Mouse (Mus musculus): Measurements from ENCODE around the gene Rex1bd. TPM values are rescaled to one million over a fixed set of nuclear protein-coding genes. Genes with fewer than 3 reads are reported as not detected.

Gene Rex1bd
- polyA plus RNA-seq, 1 experiment from 2014 or later: 126 TPM

- DNase-seq (ENCODE audit: low spot score) (peak; percentile 98), ATAC-seq (replicated peaks; ENCODE audit: insufficient number of reproducible peaks, low FRiP score, low TSS enrichment, low read depth) (peak; percentile 92)
- WGBS: 1% methylated on average over 60 of the region's 61 CpGs
These were observed 21.1 kb upstream of the Rex1bd start, which contains the start of the genes Fkbp8 and Kxd1 for GRCm38 (mm10) chr8:70527512-70528181. Gene Fkbp8, plus strand, starts transcription at chr8:70527724. Gene Kxd1, minus strand, starts transcription at chr8:70527956.

GRCm38 (mm10) chr8:70527111-70527511 is 20.6 kb upstream of the Rex1bd start:
- H3K4me3 ChIP-seq (ENCODE audit: low read depth, low read length): peak overlapping the region; percentile 88
- DNase-seq (ENCODE audit: low spot score) (no peak), ATAC-seq (replicated peaks; ENCODE audit: insufficient number of reproducible peaks, low FRiP score, low TSS enrichment, low read depth) (no peak)
- H3K4me1 ChIP-seq (ENCODE audit: control insufficient read depth, insufficient read depth, low read length): no peaks in the 10 kb centered on the region; the same call in none of the 2 replicates
- peak overlapping the region; percentile 79 for H3K4me2 ChIP-seq (ENCODE audit: low read depth, low read length)
- no peak overlapping the region for H3K27ac ChIP-seq (replicated peaks; ENCODE audit: low read depth, low read length)
- H3K27me3 ChIP-seq (ENCODE audit: control insufficient read depth, insufficient read depth, low read length): no peaks in the 10 kb centered on the region
- H3K36me3 ChIP-seq (replicated peaks; ENCODE audit: control insufficient read depth, insufficient read depth, low read depth, low read length): peaks cover 9% of the 10 kb centered on the region; the same call in 1 of the 2 replicates
- peak overlapping the region; percentile 95 for H3K9ac ChIP-seq (replicated peaks; ENCODE audit: low read length)
- 5% methylated on average over 8 of the region's 8 CpGs for WGBS
- H3K9me3 ChIP-seq (replicated peaks; ENCODE audit: control insufficient read depth, low read length): no peaks in the 10 kb centered on the region

More at GRCm38 (mm10) chr8:70527512-70528181, 21.1 kb upstream of the Rex1bd start, which contains the start of the genes Fkbp8 and Kxd1:
- Histone ChIP-seq H3K4me1 (ENCODE audit: control insufficient read depth, insufficient read depth, low read length) (no peaks in the 10 kb centered on the region; the same call in none of the 2 replicates), H3K9ac (replicated peaks; ENCODE audit: low read length) (peak within 1 kb of the TSS; percentile 95), H3K27ac (replicated peaks; ENCODE audit: low read depth, low read length) (peak within 1 kb of the TSS; percentile 82), H3K36me3 (replicated peaks; ENCODE audit: control insufficient read depth, insufficient read depth, low read depth, low read length) (peaks cover 12% of the 10 kb centered on the region; the same call in 1 of the 2 replicates), H3K4me3 (ENCODE audit: low read depth, low read length) (peak within 1 kb of the TSS; percentile 88), H3K4me2 (ENCODE audit: low read depth, low read length) (peak within 1 kb of the TSS; percentile 79), H3K9me3 (replicated peaks; ENCODE audit: control insufficient read depth, low read length) (no peaks in the 10 kb centered on the region), H3K27me3 (ENCODE audit: control insufficient read depth, insufficient read depth, low read length) (no peaks in the 10 kb centered on the region)

DNA sequence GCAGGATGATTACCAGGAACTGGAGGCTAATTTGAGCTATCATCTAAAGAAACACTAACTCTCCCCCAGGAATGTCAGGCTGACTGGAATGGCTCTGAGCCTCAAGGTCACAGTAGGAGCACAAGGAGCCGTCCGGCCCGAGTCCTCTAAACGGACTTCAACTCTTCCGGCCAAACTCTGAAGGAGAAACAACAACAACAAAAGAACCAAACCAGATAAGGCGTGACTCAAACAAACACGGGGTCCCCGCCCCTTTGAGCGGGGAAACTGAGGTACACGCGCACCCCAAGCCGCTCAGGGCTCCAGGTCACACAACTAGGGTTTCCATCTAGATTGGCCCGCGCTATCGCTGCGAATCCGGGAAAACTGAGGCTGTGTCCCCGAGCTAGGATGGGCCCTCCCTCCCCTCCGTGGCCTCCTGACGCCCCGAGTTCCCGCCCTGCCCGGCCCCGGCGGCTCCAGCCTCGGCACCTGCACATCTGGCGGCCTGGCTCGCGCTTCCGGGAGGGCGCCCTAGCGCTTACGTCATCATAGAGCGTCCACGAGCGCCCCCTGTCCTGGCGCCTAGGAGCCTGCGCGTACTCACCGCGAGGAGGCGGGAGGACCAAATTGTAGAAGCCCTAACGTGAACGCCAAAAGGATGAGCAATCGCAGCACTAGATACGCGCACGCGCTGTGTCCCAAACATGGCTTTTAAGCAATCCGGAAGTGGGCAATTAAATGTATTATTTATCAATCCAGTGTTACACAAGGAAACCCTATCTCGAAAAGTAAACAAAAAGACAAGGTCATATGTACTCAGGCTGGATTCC is 16.2 kb upstream of the Rex1bd start:
- no peaks in the 10 kb centered on the region; the same call in 1 of the 2 replicates for H3K4me1 ChIP-seq (ENCODE audit: control insufficient read depth, insufficient read depth, low read length)
- H3K9me3 ChIP-seq (replicated peaks; ENCODE audit: control insufficient read depth, low read length): no peaks in the 10 kb centered on the region
- under 1% methylated on average over 51 of the region's 51 CpGs for WGBS
- H3K27me3 ChIP-seq (ENCODE audit: control insufficient read depth, insufficient read depth, low read length): no peaks in the 10 kb centered on the region
- peak overlapping the region; percentile 68 for H3K4me3 ChIP-seq (ENCODE audit: low read depth, low read length)
- H3K27ac ChIP-seq (replicated peaks; ENCODE audit: low read depth, low read length): peak overlapping the region; percentile 49
- peak overlapping the region; percentile 82 for H3K4me2 ChIP-seq (ENCODE audit: low read depth, low read length)
- DNase-seq (ENCODE audit: low spot score) (peak; percentile 98), ATAC-seq (replicated peaks; ENCODE audit: insufficient number of reproducible peaks, low FRiP score, low TSS enrichment, low read depth) (peak; percentile 75)
- H3K36me3 ChIP-seq (replicated peaks; ENCODE audit: control insufficient read depth, insufficient read depth, low read depth, low read length): no peaks in the 10 kb centered on the region
- peak overlapping the region; percentile 67 for H3K9ac ChIP-seq (replicated peaks; ENCODE audit: low read length)

DNA sequence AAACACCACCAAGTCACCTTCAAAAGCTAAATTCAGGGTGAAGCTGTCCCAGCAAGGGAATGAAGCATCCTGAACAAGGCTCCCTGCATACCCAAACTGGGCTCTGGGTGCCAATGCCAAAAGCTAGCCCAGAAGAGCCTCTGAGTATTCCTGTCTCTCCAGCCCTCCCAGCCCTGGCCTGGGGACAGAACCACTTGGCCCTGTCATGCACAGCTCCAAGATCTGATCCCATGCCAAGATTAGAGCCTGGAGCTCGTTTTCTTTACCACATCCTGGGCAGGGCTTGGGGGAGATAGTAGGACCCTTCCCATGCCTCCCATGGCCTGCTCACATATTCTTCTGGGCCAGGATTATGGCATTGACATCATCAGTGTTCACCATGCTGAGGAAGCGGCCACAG is 13.1 kb upstream of the Rex1bd start:
- 67% methylated on average over 2 of the region's 2 CpGs for WGBS
- Histone ChIP-seq H3K27me3 (ENCODE audit: control insufficient read depth, insufficient read depth, low read length) (no peaks in the 10 kb centered on the region), H3K9ac (replicated peaks; ENCODE audit: low read length) (no peak overlapping the region), H3K9me3 (replicated peaks; ENCODE audit: control insufficient read depth, low read length) (no peaks in the 10 kb centered on the region), H3K36me3 (replicated peaks; ENCODE audit: control insufficient read depth, insufficient read depth, low read depth, low read length) (no peaks in the 10 kb centered on the region), H3K4me3 (ENCODE audit: low read depth, low read length) (no peak overlapping the region), H3K4me1 (ENCODE audit: control insufficient read depth, insufficient read depth, low read length) (no peaks in the 10 kb centered on the region; the same call in 1 of the 2 replicates), H3K27ac (replicated peaks; ENCODE audit: low read depth, low read length) (no peak overlapping the region), H3K4me2 (ENCODE audit: low read depth, low read length) (no peak overlapping the region)
- ATAC-seq (replicated peaks; ENCODE audit: insufficient number of reproducible peaks, low FRiP score, low TSS enrichment, low read depth) (no peak), DNase-seq (ENCODE audit: low spot score) (no peak)

GRCm38 (mm10) chr8:70519043-70519442 is 12.5 kb upstream of the Rex1bd start:
- H3K36me3 ChIP-seq (replicated peaks; ENCODE audit: control insufficient read depth, insufficient read depth, low read depth, low read length): no peaks in the 10 kb centered on the region

DNA sequence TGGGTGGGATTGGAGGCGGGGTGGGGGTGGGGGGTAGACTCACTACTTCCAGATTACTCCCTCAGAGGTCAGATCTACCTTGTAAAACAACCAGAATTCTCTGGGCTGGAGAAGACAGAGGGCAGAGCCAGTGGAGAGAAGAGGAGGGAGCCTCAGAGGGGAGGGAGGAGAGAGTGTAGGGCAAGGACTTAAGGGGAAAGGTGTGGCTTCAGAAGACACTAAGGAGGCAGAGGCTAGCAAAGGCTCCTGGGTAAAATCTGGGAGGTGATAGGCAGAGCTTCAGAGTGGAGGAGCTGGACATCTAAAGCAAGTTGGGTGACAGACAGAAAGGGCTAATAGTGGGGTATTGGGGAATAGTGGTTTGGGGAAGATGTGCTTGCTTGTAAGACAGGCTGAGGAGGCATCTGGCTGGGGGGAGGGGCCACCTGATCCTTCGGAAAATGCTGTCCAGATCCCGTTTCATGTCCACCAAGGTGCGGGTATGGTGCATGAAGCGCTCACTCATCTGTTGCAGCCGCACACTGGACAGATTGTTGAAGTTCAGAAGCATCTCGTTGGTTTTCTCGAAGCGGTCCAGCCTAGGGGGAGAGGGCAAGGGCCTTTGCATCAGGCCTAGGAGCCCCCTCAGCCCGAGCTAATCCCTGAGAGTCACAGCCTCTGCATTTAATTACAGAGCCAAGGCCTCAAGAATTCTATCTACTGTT is 11.5 kb upstream of the Rex1bd start:
- ATAC-seq (replicated peaks; ENCODE audit: insufficient number of reproducible peaks, low FRiP score, low TSS enrichment, low read depth): no peak
- no peak overlapping the region for H3K4me2 ChIP-seq (ENCODE audit: low read depth, low read length)

More at GRCm38 (mm10) chr8:70519043-70519442, 12.5 kb upstream of the Rex1bd start:
- Histone ChIP-seq H3K4me3 (ENCODE audit: low read depth, low read length) (no peak overlapping the region), H3K4me1 (ENCODE audit: control insufficient read depth, insufficient read depth, low read length) (no peaks in the 10 kb centered on the region; the same call in 1 of the 2 replicates), H3K9ac (replicated peaks; ENCODE audit: low read length) (no peak overlapping the region), H3K27ac (replicated peaks; ENCODE audit: low read depth, low read length) (no peak overlapping the region), H3K9me3 (replicated peaks; ENCODE audit: control insufficient read depth, low read length) (no peaks in the 10 kb centered on the region), H3K4me2 (ENCODE audit: low read depth, low read length) (no peak overlapping the region), H3K27me3 (ENCODE audit: control insufficient read depth, insufficient read depth, low read length) (no peaks in the 10 kb centered on the region)
- WGBS: 91% methylated on average over 6 of the region's 6 CpGs
- DNase-seq (ENCODE audit: low spot score) (no peak), ATAC-seq (replicated peaks; ENCODE audit: insufficient number of reproducible peaks, low FRiP score, low TSS enrichment, low read depth) (no peak)

DNA sequence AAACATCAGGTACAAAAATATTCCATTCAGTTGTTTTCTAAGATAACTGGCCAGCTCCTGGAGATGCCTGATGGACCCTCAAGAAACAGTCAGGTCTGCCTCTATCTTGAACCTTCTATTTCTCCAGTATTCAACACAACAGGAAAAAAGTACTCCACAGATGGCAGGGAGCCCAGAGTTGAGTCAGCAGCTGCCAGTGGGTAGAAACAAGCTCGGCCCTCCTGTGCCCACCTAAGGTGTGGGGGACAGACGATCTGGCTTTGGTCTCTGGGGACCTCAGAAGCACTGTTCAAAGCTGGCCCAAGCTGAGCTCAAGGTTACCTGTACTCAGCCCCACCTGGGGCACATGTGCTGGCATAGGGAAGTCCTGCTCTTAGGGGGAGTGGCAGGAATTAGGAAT is 6.9 kb upstream of the Rex1bd start:
- peaks cover 8% of the 10 kb centered on the region for H3K4me1 ChIP-seq (ENCODE audit: control insufficient read depth, insufficient read depth, low read length)
- no peak overlapping the region for H3K9ac ChIP-seq (replicated peaks; ENCODE audit: low read length)
- no peak overlapping the region for H3K4me2 ChIP-seq (ENCODE audit: low read depth, low read length)
- no peak for DNase-seq (ENCODE audit: low spot score)
- 84% methylated on average over 2 of the region's 2 CpGs for WGBS
- ATAC-seq (replicated peaks; ENCODE audit: insufficient number of reproducible peaks, low FRiP score, low TSS enrichment, low read depth): no peak
- H3K27me3 ChIP-seq (ENCODE audit: control insufficient read depth, insufficient read depth, low read length): no peaks in the 10 kb centered on the region
- H3K36me3 ChIP-seq (replicated peaks; ENCODE audit: control insufficient read depth, insufficient read depth, low read depth, low read length): peaks cover 2% of the 10 kb centered on the region
- no peaks in the 10 kb centered on the region for H3K9me3 ChIP-seq (replicated peaks; ENCODE audit: control insufficient read depth, low read length)
- no peak overlapping the region for H3K4me3 ChIP-seq (ENCODE audit: low read depth, low read length)
- no peak overlapping the region for H3K27ac ChIP-seq (replicated peaks; ENCODE audit: low read depth, low read length)

More for the DNA sequence above, 11.5 kb upstream of the Rex1bd start:
- Histone ChIP-seq H3K27me3 (ENCODE audit: control insufficient read depth, insufficient read depth, low read length) (no peaks in the 10 kb centered on the region), H3K4me3 (ENCODE audit: low read depth, low read length) (no peak overlapping the region), H3K4me1 (ENCODE audit: control insufficient read depth, insufficient read depth, low read length) (no peaks in the 10 kb centered on the region; the same call in 1 of the 2 replicates), H3K36me3 (replicated peaks; ENCODE audit: control insufficient read depth, insufficient read depth, low read depth, low read length) (no peaks in the 10 kb centered on the region; the same call in 1 of the 2 replicates), H3K27ac (replicated peaks; ENCODE audit: low read depth, low read length) (no peak overlapping the region), H3K9me3 (replicated peaks; ENCODE audit: control insufficient read depth, low read length) (no peaks in the 10 kb centered on the region), H3K9ac (replicated peaks; ENCODE audit: low read length) (no peak overlapping the region; the same call in 1 of the 2 replicates)
- no peak for DNase-seq (ENCODE audit: low spot score)
- 63% methylated on average over 10 of the region's 10 CpGs for WGBS

All from embryonic facial prominence, embryonic 11.5 days (tissue).